Mouse (Mus musculus) ES-Bruce4 (cell line): ENCODE data around the gene Msrb1.

Source experiments
- CTCF ChIP-seq: IDR thresholded peaks from one replicate; pipeline ENCODE4 v1.8.1; 2011; ENCODE audit warnings: low read depth, low read length
- EP300 ChIP-seq: IDR thresholded peaks from 2 replicates; pipeline ENCODE4 v1.6.1; 2011; ENCODE audit warnings: low read depth, low read length; ENCODE audit not compliant: insufficient read depth
- POLR2A ChIP-seq: IDR thresholded peaks from one replicate; pipeline ENCODE4 v1.8.1; 2011; ENCODE audit warnings: low read length; ENCODE audit not compliant: insufficient read depth

DNA sequence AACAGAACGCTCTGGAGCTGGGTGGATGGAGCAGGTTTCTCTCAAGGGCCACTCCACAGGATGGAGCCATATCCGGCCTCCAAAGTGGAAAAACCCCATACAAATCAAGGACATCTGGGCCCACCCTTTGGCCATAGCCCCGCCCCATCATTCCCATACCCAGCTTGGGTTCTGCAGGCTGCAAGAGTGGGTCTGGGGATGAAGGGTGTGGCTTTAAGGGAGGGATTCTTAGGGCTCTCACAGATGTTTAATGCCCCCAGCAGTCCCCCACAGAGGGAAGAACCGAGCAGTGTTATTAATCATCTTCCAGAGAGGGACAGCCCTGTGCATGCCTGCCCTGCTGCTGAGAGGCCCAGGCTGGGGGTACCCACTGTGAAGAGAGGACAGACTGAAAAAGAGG is 10.5 kb downstream of the Msrb1 start:
- no peak for TF ChIP-seq CTCF
- TF ChIP-seq POLR2A = no peak
- no peak for TF ChIP-seq EP300
